Mouse (Mus musculus) CD4-positive helper T cell, adult 2 months (primary cell): ENCODE measurements around the gene Exoc6b.

Experiments
- DNase-seq: peaks from one replicate; pipeline ENCODE4 v3.0.0-alpha.2; 2012; ENCODE audit warnings: low read depth, missing footprints, low spot score

The Exoc6b gene

GRCm38 (mm10) chr6:84882663-84883517, 186.4 kb downstream of the Exoc6b start:
- DNase-seq, result no peak

GRCm38 (mm10) chr6:84875869-84876268, 193.4 kb downstream of the Exoc6b start:
- no peak for DNase-seq

GRCm38 (mm10) chr6:84867114-84867513, 202.2 kb downstream of the Exoc6b start:
- DNase-seq, result no peak

GRCm38 (mm10) chr6:84864625-84865024, 204.7 kb downstream of the Exoc6b start:
- DNase-seq, result no peak

- no peak for DNase-seq
These were observed 205.4 kb downstream of the Exoc6b start for GRCm38 (mm10) chr6:84863816-84864375.

GRCm38 (mm10) chr6:84845665-84846064, 223.6 kb downstream of the Exoc6b start:
- DNase-seq, result no peak

GRCm38 (mm10) chr6:84841138-84841537, 228.2 kb downstream of the Exoc6b start:
- no peak for DNase-seq

- DNase-seq, result no peak
These were observed 261.8 kb downstream of the Exoc6b start for GRCm38 (mm10) chr6:84807546-84807945.

GRCm38 (mm10) chr6:84806132-84806730, 263.1 kb downstream of the Exoc6b start:
- no peak for DNase-seq

- DNase-seq, result peak; percentile 7
These were observed 270.6 kb downstream of the Exoc6b start for GRCm38 (mm10) chr6:84798736-84799135.

GRCm38 (mm10) chr6:84783994-84784393, 285.3 kb downstream of the Exoc6b start:
- DNase-seq, result no peak

GRCm38 (mm10) chr6:84779987-84780386, 289.3 kb downstream of the Exoc6b start:
- no peak for DNase-seq

- DNase-seq, result no peak
These were observed 290.3 kb downstream of the Exoc6b start for GRCm38 (mm10) chr6:84778970-84779369.

GRCm38 (mm10) chr6:84775908-84776307, 293.4 kb downstream of the Exoc6b start:
- no peak for DNase-seq

GRCm38 (mm10) chr6:84755266-84755665, 314.0 kb downstream of the Exoc6b start:
- DNase-seq, result no peak

- DNase-seq, result no peak
These were observed 316.4 kb downstream of the Exoc6b start for GRCm38 (mm10) chr6:84752806-84753420.

GRCm38 (mm10) chr6:84751409-84751808, 317.9 kb downstream of the Exoc6b start:
- DNase-seq, result no peak

GRCm38 (mm10) chr6:84746847-84747395, 322.4 kb downstream of the Exoc6b start:
- no peak for DNase-seq

- DNase-seq, result no peak
These were observed 323.0 kb downstream of the Exoc6b start for GRCm38 (mm10) chr6:84746193-84746846.

- no peak for DNase-seq
These were observed 323.7 kb downstream of the Exoc6b start for GRCm38 (mm10) chr6:84745570-84745969.

- no peak for DNase-seq
These were observed 327.1 kb downstream of the Exoc6b start for GRCm38 (mm10) chr6:84742227-84742626.
